Mouse (Mus musculus): ENCODE measurements around the gene Tnfrsf1a.

DNA sequence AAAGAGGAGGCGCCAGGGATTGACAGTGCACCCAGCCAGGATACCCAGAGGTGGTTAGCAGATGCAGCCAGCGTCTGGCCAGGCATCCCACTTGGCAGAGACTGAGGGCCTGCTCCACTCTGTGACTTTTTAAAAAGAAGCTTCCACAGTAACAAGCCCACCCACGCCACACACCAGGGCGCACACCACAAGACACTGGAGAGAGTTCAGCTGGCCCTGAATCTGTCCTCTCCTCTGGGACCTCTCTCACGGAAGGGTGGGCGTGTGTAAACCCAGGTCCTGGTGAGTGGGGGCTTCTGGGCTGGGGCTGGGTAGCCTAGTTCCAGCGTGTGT, 35.0 kb upstream of the Tnfrsf1a start:
- TF ChIP-seq CTCF (IDR thresholded peaks at IDR 0.05; ENCODE audit: borderline replicate concordance, control insufficient read depth, extremely low read depth, insufficient read depth, low read length, poor library complexity): no peak
- no peak for TF ChIP-seq POLR2A (IDR thresholded peaks at IDR 0.05; ENCODE audit: control insufficient read depth, extremely low read depth, insufficient read depth, low read length, poor library complexity)

Data from thymus, adult 2 months (tissue).